Mouse (Mus musculus): ENCODE results near the gene Tcp1.

Gene Tcp1

GRCm38 (mm10) chr17:12915488-12915880 lies at the start of gene Tcp1:
TSS of gene Tcp1 (plus strand) at chr17:12915701.
- no peak for TF ChIP-seq GATA4 (IDR thresholded peaks at IDR 0.05; ENCODE audit: insufficient replicate concordance, low read length)

- no peak for TF ChIP-seq GATA4 (IDR thresholded peaks at IDR 0.05; ENCODE audit: insufficient replicate concordance, low read length)
Observed at GRCm38 (mm10) chr17:12866853-12867252, 48.6 kb upstream of the Tcp1 start.

- TF ChIP-seq GATA4 (IDR thresholded peaks at IDR 0.05; ENCODE audit: insufficient replicate concordance, low read length): no peak
Observed at GRCm38 (mm10) chr17:12868043-12868442, 47.5 kb upstream of the Tcp1 start, which contains the start of gene Mas1. TSS of gene Mas1 (minus strand) at chr17:12868143.

- TF ChIP-seq GATA4 (IDR thresholded peaks at IDR 0.05; ENCODE audit: insufficient replicate concordance, low read length): no peak
Observed at GRCm38 (mm10) chr17:12868640-12869039, 46.9 kb upstream of the Tcp1 start.

GRCm38 (mm10) chr17:12872275-12873028 lies 43.0 kb upstream of the Tcp1 start:
- no peak for TF ChIP-seq GATA4 (IDR thresholded peaks at IDR 0.05; ENCODE audit: insufficient replicate concordance, low read length)

GRCm38 (mm10) chr17:12875734-12876133 lies 39.8 kb upstream of the Tcp1 start, which contains the start of gene Mrgprh:
TSS of gene Mrgprh (plus strand) at chr17:12876034.
- TF ChIP-seq GATA4 (IDR thresholded peaks at IDR 0.05; ENCODE audit: insufficient replicate concordance, low read length): no peak

GRCm38 (mm10) chr17:12880178-12880577 lies 35.3 kb upstream of the Tcp1 start:
- no peak for TF ChIP-seq GATA4 (IDR thresholded peaks at IDR 0.05; ENCODE audit: insufficient replicate concordance, low read length)

GRCm38 (mm10) chr17:12881216-12881615 lies 34.3 kb upstream of the Tcp1 start:
- no peak for TF ChIP-seq GATA4 (IDR thresholded peaks at IDR 0.05; ENCODE audit: insufficient replicate concordance, low read length)

- TF ChIP-seq GATA4 (IDR thresholded peaks at IDR 0.05; ENCODE audit: insufficient replicate concordance, low read length): no peak
Observed at GRCm38 (mm10) chr17:12886620-12887019, 28.9 kb upstream of the Tcp1 start.

GRCm38 (mm10) chr17:12887021-12887775 lies 28.3 kb upstream of the Tcp1 start:
- no peak for TF ChIP-seq GATA4 (IDR thresholded peaks at IDR 0.05; ENCODE audit: insufficient replicate concordance, low read length)

- TF ChIP-seq GATA4 (IDR thresholded peaks at IDR 0.05; ENCODE audit: insufficient replicate concordance, low read length): no peak
Observed at GRCm38 (mm10) chr17:12891054-12891453, 24.4 kb upstream of the Tcp1 start.

- TF ChIP-seq GATA4 (IDR thresholded peaks at IDR 0.05; ENCODE audit: insufficient replicate concordance, low read length): no peak
Observed at GRCm38 (mm10) chr17:12892033-12892432, 23.5 kb upstream of the Tcp1 start.

GRCm38 (mm10) chr17:12897674-12898073 lies 17.8 kb upstream of the Tcp1 start:
- no peak for TF ChIP-seq GATA4 (IDR thresholded peaks at IDR 0.05; ENCODE audit: insufficient replicate concordance, low read length)

GRCm38 (mm10) chr17:12902291-12902690 lies 13.2 kb upstream of the Tcp1 start:
- no peak for TF ChIP-seq GATA4 (IDR thresholded peaks at IDR 0.05; ENCODE audit: insufficient replicate concordance, low read length)

- TF ChIP-seq GATA4 (IDR thresholded peaks at IDR 0.05; ENCODE audit: insufficient replicate concordance, low read length): no peak
Observed at GRCm38 (mm10) chr17:12903372-12904333, 11.8 kb upstream of the Tcp1 start.

Data from liver, adult (tissue).